Mouse (Mus musculus) CH12.LX (cell line): ENCODE data around the gene Hist1h4h. TPM values are rescaled to one million over a fixed set of nuclear protein-coding genes. Genes with fewer than 3 reads are reported as not detected.

Experiments
- DNase-seq: peaks from one replicate; pipeline ENCODE4 v3.0.0-alpha.2; 2013; ENCODE audit errors: extremely low read depth
- H3K27ac ChIP-seq: 2 replicates; pipeline ENCODE4 v1.5.1; 2012; ENCODE audit warnings: low read depth, mild to moderate bottlenecking, control low read depth, moderate library complexity; ENCODE audit not compliant: insufficient read depth
- H3K27me3 ChIP-seq: replicated peaks from 2 replicates; pipeline ENCODE3; 2012; ENCODE audit warnings: inconsistent platforms
- H3K36me3 ChIP-seq, 2 experiments: replicated peaks in 1 of 2; 2 replicates each; pipeline versions ENCODE3 to v1.6.1; 2012; ENCODE audit warnings: inconsistent platforms in 1 of 2, low read length in 1 of 2, mild to moderate bottlenecking in 1 of 2, mixed read lengths in 1 of 2, moderate library complexity in 1 of 2; ENCODE audit not compliant: control insufficient read depth in 1 of 2, insufficient read depth in 1 of 2
- H3K4me1 ChIP-seq, 2 experiments: 2 replicates each; pipeline ENCODE4 v1.6.1; 2012; ENCODE audit warnings: inconsistent platforms in 1 of 2, moderate library complexity in 1 of 2; ENCODE audit not compliant: insufficient read depth in 2 of 2, control insufficient read depth in 1 of 2
- H3K4me2 ChIP-seq: 2 replicates; pipeline ENCODE4 v1.6.1; 2012; ENCODE audit warnings: low read depth, mild to moderate bottlenecking, control low read depth; ENCODE audit not compliant: poor library complexity, insufficient read depth, severe bottlenecking
- H3K4me3 ChIP-seq, 3 experiments: fragments of 150-350 bp in 1 of 3; sonication (generic) in 1 of 3; replicated peaks in 1 of 3; 2 replicates each; pipeline versions ENCODE3 to v1.5.1; 2011 to 2012; ENCODE audit warnings: low read depth in 2 of 3, low read length in 2 of 3, mild to moderate bottlenecking in 2 of 3, moderate library complexity in 2 of 3, control low read depth in 1 of 3, improper control_type of control experiment in 1 of 3, inconsistent platforms in 1 of 3, mixed read lengths in 1 of 3; ENCODE audit not compliant: poor library complexity in 1 of 3
- H3K79me2 ChIP-seq: replicated peaks from 2 replicates; pipeline ENCODE4 v1.6.1; 2012; ENCODE audit warnings: mild to moderate bottlenecking, moderate library complexity; ENCODE audit not compliant: control insufficient read depth, poor library complexity, insufficient read depth, severe bottlenecking; ENCODE audit errors: extremely low read depth
- H3K9ac ChIP-seq: 2 replicates; pipeline ENCODE4 v1.6.1; 2012; ENCODE audit warnings: low read depth, mild to moderate bottlenecking, control low read depth, moderate library complexity; ENCODE audit not compliant: insufficient read depth
- H3K9me3 ChIP-seq: replicated peaks from 2 replicates; pipeline ENCODE3; 2012; ENCODE audit warnings: low read length, inconsistent platforms, mixed read lengths
- BHLHE40 ChIP-seq: IDR thresholded peaks from 2 replicates; pipeline ENCODE4 v1.6.1; 2011; ENCODE audit warnings: mild to moderate bottlenecking, low read depth, low read length, improper control_type of control experiment
- CTCF ChIP-seq, 2 experiments: IDR thresholded peaks in 1 of 2; conservative IDR thresholded peaks in 1 of 2; 2 replicates each; pipeline ENCODE4 v1.5.1; 2011 to 2012; ENCODE audit warnings: low read depth in 2 of 2, low read length in 2 of 2, improper control_type of control experiment in 1 of 2, inconsistent platforms in 1 of 2, mild to moderate bottlenecking in 1 of 2, moderate library complexity in 1 of 2
- E2F4 ChIP-seq: IDR thresholded peaks from 2 replicates; pipeline ENCODE4 v1.6.1; 2011; ENCODE audit warnings: low read depth, low read length, improper control_type of control experiment; ENCODE audit not compliant: insufficient replicate concordance
- EP300 ChIP-seq: IDR thresholded peaks from 2 replicates; pipeline ENCODE4 v1.6.1; 2011; ENCODE audit warnings: low read length, improper control_type of control experiment
- JUN ChIP-seq: IDR thresholded peaks from 2 replicates; pipeline ENCODE4 v1.6.1; 2011; ENCODE audit warnings: low read depth, mild to moderate bottlenecking, low read length, improper control_type of control experiment, moderate library complexity; ENCODE audit not compliant: insufficient read depth
- MAZ ChIP-seq: IDR thresholded peaks from 2 replicates; pipeline ENCODE4 v1.6.1; 2012; ENCODE audit warnings: low read depth, mild to moderate bottlenecking, inconsistent platforms, low read length, improper control_type of control experiment, moderate library complexity
- MYC ChIP-seq: IDR thresholded peaks from 2 replicates; pipeline ENCODE4 v1.6.1; 2011; ENCODE audit warnings: low read depth, mild to moderate bottlenecking, improper control_type of control experiment, low read length
- POLR2A ChIP-seq: IDR thresholded peaks from 2 replicates; pipeline ENCODE4 v1.6.1; 2011; ENCODE audit warnings: low read depth, mild to moderate bottlenecking, improper control_type of control experiment, low read length
- POLR2AphosphoS2 ChIP-seq: IDR thresholded peaks from 2 replicates; pipeline ENCODE4 v1.6.1; 2011; ENCODE audit warnings: low read depth, low read length, improper control_type of control experiment
- RCOR1 ChIP-seq: conservative IDR thresholded peaks from 2 replicates; pipeline ENCODE4 v1.6.1; 2012; ENCODE audit warnings: low read depth, mild to moderate bottlenecking, inconsistent platforms, low read length, improper control_type of control experiment
- SIN3A ChIP-seq: IDR thresholded peaks from 2 replicates; pipeline ENCODE4 v1.6.1; 2012; ENCODE audit warnings: low read length, improper control_type of control experiment, inconsistent platforms
- SMC3 ChIP-seq: IDR thresholded peaks from 2 replicates; pipeline ENCODE4 v1.6.1; 2011; ENCODE audit warnings: low read depth, low read length, improper control_type of control experiment
- TBP ChIP-seq: conservative IDR thresholded peaks from 2 replicates; pipeline ENCODE4 v1.6.1; 2011; ENCODE audit warnings: low read depth, low read length, improper control_type of control experiment
- UBTF ChIP-seq: IDR thresholded peaks from 2 replicates; pipeline ENCODE4 v1.6.1; 2012; ENCODE audit warnings: low read depth, mild to moderate bottlenecking, inconsistent platforms, low read length, improper control_type of control experiment, moderate library complexity
- ZC3H11A ChIP-seq: IDR thresholded peaks from 2 replicates; pipeline ENCODE4 v1.6.1; 2012; ENCODE audit warnings: low read depth, mild to moderate bottlenecking, inconsistent platforms, low read length, improper control_type of control experiment
- ZMIZ1 ChIP-seq: IDR thresholded peaks from 2 replicates; pipeline ENCODE4 v1.6.1; 2012; ENCODE audit warnings: low read depth, mild to moderate bottlenecking, inconsistent platforms, low read length, improper control_type of control experiment
- dilution Hi-C: fragments of 300-500 bp; cut with MboI; formaldehyde crosslinking; loops from 2 replicates; pipeline ENCODE4 v1.14.3; 2020; ENCODE audit warnings: low sequenced_read_pairs; ENCODE audit not compliant: extremely low pct_unique_long_range_greater_than_20kb, extremely low pct_ligation_motif_present
- in situ Hi-C: fragments of 300-500 bp; cut with MboI; formaldehyde crosslinking; loops from 3 replicates; pipeline ENCODE4 v1.14.3; 2019; ENCODE audit warnings: low sequenced_read_pairs, low pct_ligation_motif_present, low pct_unique_long_range_greater_than_20kb, mixed read lengths
- polyA plus RNA-seq: library from polyadenylated mRNA; unstranded; fragments of >175 nt; gene quantifications from 2 replicates; pipeline ENCODE4 v1.2.1, GENCODE M21; 2012; ENCODE audit warnings: low read depth; ENCODE audit not compliant: insufficient read length
- total RNA-seq, 2 experiments: library from RNA; depleted of rRNA; stranded (reverse); fragments of 300-350 nt in 1 of 2; fragments of >200 nt in 1 of 2; gene quantifications; 2 replicates each; pipeline ENCODE4 v1.2.3; 2012 to 2014

The Hist1h4h gene
- total and polyA plus RNA-seq, 3 experiments = 5.5 to 4,957 (median 19.4) TPM

DNA sequence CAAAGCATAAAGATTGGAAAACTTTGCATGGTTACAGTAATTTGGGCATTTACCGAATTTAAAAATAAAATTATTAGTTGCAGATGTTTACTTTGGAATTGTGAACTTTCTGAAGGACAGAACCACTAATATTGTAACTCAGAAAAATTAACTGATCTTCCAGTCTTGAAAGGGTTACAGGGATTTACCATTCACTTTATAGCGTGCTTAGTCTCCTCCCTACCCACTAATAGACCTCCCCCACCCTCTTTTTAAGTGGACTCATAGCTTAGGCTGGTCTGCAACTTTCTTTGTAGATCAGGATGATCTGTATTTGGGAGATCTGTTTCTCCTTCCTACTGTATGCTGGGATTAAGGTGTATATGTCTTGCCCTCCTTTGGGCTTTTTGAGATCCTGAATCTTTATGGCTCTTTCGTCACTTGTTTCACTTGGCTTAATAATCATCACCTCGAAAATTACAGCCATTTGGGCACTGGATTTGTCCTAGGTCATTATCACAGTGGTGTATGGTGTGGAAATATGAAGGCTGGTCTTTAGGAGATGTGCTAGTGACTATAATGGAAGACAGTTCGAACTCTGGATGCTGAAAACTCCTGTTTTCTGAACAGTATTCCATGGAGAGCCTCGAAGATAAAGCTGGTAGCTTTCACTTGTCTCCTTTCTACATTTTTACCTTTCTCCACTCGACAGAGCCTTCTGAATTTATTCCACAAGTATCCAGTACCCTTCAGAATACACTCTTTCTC, 5.4 kb downstream of the Hist1h4h start:
- Histone ChIP-seq H3K27ac (peak overlapping the region; percentile 80), H3K4me1 (peaks cover 9 to 57% of the 10 kb centered on the region in 2 experiments; a peak in 3 of 4 replicates), H3K4me3 (peak overlapping the region; percentile 49 to 58 (median 55)), H3K79me2 (no peaks in the 10 kb centered on the region), H3K9me3 (no peaks in the 10 kb centered on the region), H3K9ac (peak overlapping the region; percentile 95), H3K27me3 (no peaks in the 10 kb centered on the region), H3K36me3 (no peaks in the 10 kb centered on the region), H3K4me2 (peak overlapping the region; percentile 93)
- no peak for DNase-seq
- dilution Hi-C loops = no loop called here
- TF ChIP-seq ZC3H11A = no peak
- no peak for TF ChIP-seq JUN
- TF ChIP-seq RCOR1 = peak; percentile 21; the same call in 1 of the 2 replicates
- TF ChIP-seq POLR2A = peak; percentile 54; the same call in 1 of the 2 replicates
- 0 out of 2 replicates have a peak, but pooled peaks have one; percentile 2 for TF ChIP-seq MYC
- TF ChIP-seq ZMIZ1 = peak; percentile 93; the same call in 1 of the 2 replicates
- peak; percentile 86 for TF ChIP-seq POLR2AphosphoS2
- TF ChIP-seq TBP = 0 out of 2 replicates have a peak, but pooled peaks have one; percentile 4
- 0 out of 2 replicates have a peak, but pooled peaks have one; percentile 57 for TF ChIP-seq SIN3A
- in situ Hi-C loops = no loop called here

DNA sequence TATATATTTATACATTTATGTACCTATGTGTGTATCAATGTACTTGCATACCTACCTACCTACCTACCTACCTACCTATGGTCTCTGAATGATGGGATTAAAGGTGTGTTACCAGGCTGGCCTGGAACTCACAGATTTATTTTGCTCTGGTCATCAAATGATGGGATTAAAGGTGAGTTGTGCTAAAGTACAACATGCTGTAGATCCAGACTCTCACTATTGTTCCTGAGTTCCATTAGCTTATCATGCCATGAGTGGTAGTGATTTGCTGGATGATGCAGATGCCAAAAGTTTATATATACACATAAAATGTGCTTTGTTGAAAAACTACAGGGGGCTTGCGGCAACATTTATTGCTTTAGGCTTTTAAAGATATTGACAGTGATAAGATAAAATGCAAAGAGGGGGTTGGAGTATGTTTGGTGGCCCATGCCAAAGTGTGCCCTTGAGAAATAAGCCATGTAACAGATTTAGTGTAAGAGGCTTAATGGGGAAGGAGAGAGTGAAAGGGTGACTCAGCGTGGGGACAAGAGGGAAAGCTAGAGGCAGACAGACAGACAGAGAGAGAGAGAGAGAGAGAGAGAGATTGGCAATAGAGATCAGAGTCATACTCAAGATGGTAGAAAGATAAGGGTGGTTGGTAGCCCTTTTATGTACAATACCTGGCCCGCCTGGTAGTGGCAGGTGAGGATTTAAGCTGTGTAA, 6.3 kb downstream of the Hist1h4h start:
- peak overlapping the region; percentile 56 for H3K27ac ChIP-seq
- no peak for DNase-seq
- peak overlapping the region in 1 of 3 experiments; percentile 55 for H3K4me3 ChIP-seq
- H3K79me2 ChIP-seq = no peaks in the 10 kb centered on the region
- peaks cover 9 to 58% of the 10 kb centered on the region in 2 experiments; a peak in 3 of 4 replicates for H3K4me1 ChIP-seq
- no peaks in the 10 kb centered on the region for H3K27me3 ChIP-seq
- no peaks in the 10 kb centered on the region for H3K36me3 ChIP-seq
- H3K9ac ChIP-seq = peak overlapping the region; percentile 95
- dilution Hi-C loops (no loop called here), in situ Hi-C loops (no loop called here)
- peak overlapping the region; percentile 81 for H3K4me2 ChIP-seq
- no peaks in the 10 kb centered on the region for H3K9me3 ChIP-seq
- no peak for TF ChIP-seq UBTF
- TF ChIP-seq E2F4 = no peak
- no peak for TF ChIP-seq BHLHE40
- TF ChIP-seq SMC3 = no peak
- TF ChIP-seq CTCF (conservative IDR thresholded peaks at IDR 0.05 in 1 of 2, IDR thresholded peaks at IDR 0.05 in 1 of 2; ENCODE audit: low read depth in 2 of 2, low read length in 2 of 2) = no peak
- TF ChIP-seq MAZ = no peak
- TF ChIP-seq EP300 = no peak
